Mouse (Mus musculus): ENCODE results near the gene Dnah9. TPM values are rescaled to one million over a fixed set of nuclear protein-coding genes. Genes with fewer than 3 reads are reported as not detected.

Gene Dnah9
- polyA plus RNA-seq, 1 experiment: 3.1 TPM

GRCm38 (mm10) chr11:65820877-65821276 lies 347.5 kb downstream of the Dnah9 start:
- TF ChIP-seq CTCF (IDR thresholded peaks at IDR 0.05; ENCODE audit: borderline replicate concordance, extremely low read depth, insufficient read depth, insufficient read length): peak; percentile 88
- TF ChIP-seq POLR2A (IDR thresholded peaks at IDR 0.05; ENCODE audit: borderline replicate concordance, extremely low read depth, insufficient read depth, insufficient read length, poor library complexity, severe bottlenecking): no peak
- peak; percentile 92 for DNase-seq (ENCODE audit: low read depth)

GRCm38 (mm10) chr11:65820280-65820679 lies 348.1 kb downstream of the Dnah9 start:
- TF ChIP-seq CTCF (IDR thresholded peaks at IDR 0.05; ENCODE audit: borderline replicate concordance, extremely low read depth, insufficient read depth, insufficient read length): peak; percentile 65; the same call in 1 of the 2 replicates
- no peak for TF ChIP-seq POLR2A (IDR thresholded peaks at IDR 0.05; ENCODE audit: borderline replicate concordance, extremely low read depth, insufficient read depth, insufficient read length, poor library complexity, severe bottlenecking)

GRCm38 (mm10) chr11:65818193-65818592 lies 350.2 kb downstream of the Dnah9 start:
- no peak for DNase-seq (ENCODE audit: low read depth)
- TF ChIP-seq CTCF (IDR thresholded peaks at IDR 0.05; ENCODE audit: borderline replicate concordance, extremely low read depth, insufficient read depth, insufficient read length): no peak
- no peak for TF ChIP-seq POLR2A (IDR thresholded peaks at IDR 0.05; ENCODE audit: borderline replicate concordance, extremely low read depth, insufficient read depth, insufficient read length, poor library complexity, severe bottlenecking)

More at GRCm38 (mm10) chr11:65820280-65820679, 348.1 kb downstream of the Dnah9 start:
- DNase-seq (ENCODE audit: low read depth): peak; percentile 64

GRCm38 (mm10) chr11:65816237-65816636 lies 352.1 kb downstream of the Dnah9 start:
- TF ChIP-seq CTCF (IDR thresholded peaks at IDR 0.05; ENCODE audit: borderline replicate concordance, extremely low read depth, insufficient read depth, insufficient read length): no peak
- TF ChIP-seq POLR2A (IDR thresholded peaks at IDR 0.05; ENCODE audit: borderline replicate concordance, extremely low read depth, insufficient read depth, insufficient read length, poor library complexity, severe bottlenecking): no peak
- peak; percentile 85 for DNase-seq (ENCODE audit: low read depth)

GRCm38 (mm10) chr11:65814381-65814780 lies 354.0 kb downstream of the Dnah9 start:
- TF ChIP-seq CTCF (IDR thresholded peaks at IDR 0.05; ENCODE audit: borderline replicate concordance, extremely low read depth, insufficient read depth, insufficient read length) (no peak), POLR2A (IDR thresholded peaks at IDR 0.05; ENCODE audit: borderline replicate concordance, extremely low read depth, insufficient read depth, insufficient read length, poor library complexity, severe bottlenecking) (no peak)
- no peak for DNase-seq (ENCODE audit: low read depth)

- no peak for DNase-seq (ENCODE audit: low read depth)
- no peak for TF ChIP-seq CTCF (IDR thresholded peaks at IDR 0.05; ENCODE audit: borderline replicate concordance, extremely low read depth, insufficient read depth, insufficient read length)
- TF ChIP-seq POLR2A (IDR thresholded peaks at IDR 0.05; ENCODE audit: borderline replicate concordance, extremely low read depth, insufficient read depth, insufficient read length, poor library complexity, severe bottlenecking): no peak
Measured at GRCm38 (mm10) chr11:65812088-65812487, 356.3 kb downstream of the Dnah9 start.

GRCm38 (mm10) chr11:65807601-65808000 lies 360.8 kb downstream of the Dnah9 start:
- TF ChIP-seq CTCF (IDR thresholded peaks at IDR 0.05; ENCODE audit: borderline replicate concordance, extremely low read depth, insufficient read depth, insufficient read length): no peak
- no peak for TF ChIP-seq POLR2A (IDR thresholded peaks at IDR 0.05; ENCODE audit: borderline replicate concordance, extremely low read depth, insufficient read depth, insufficient read length, poor library complexity, severe bottlenecking)
- DNase-seq (ENCODE audit: low read depth): no peak

- no peak for TF ChIP-seq CTCF (IDR thresholded peaks at IDR 0.05; ENCODE audit: borderline replicate concordance, extremely low read depth, insufficient read depth, insufficient read length)
- 0 out of 2 replicates have a peak, but pooled peaks have one; percentile 22 for TF ChIP-seq POLR2A (IDR thresholded peaks at IDR 0.05; ENCODE audit: borderline replicate concordance, extremely low read depth, insufficient read depth, insufficient read length, poor library complexity, severe bottlenecking)
- DNase-seq (ENCODE audit: low read depth): peak; percentile 95
Measured at GRCm38 (mm10) chr11:65806909-65807504, 361.3 kb downstream of the Dnah9 start, which contains the start of gene Zkscan6. Gene Zkscan6 (plus strand): TSS chr11:65807175.

- DNase-seq (ENCODE audit: low read depth): no peak
Measured at GRCm38 (mm10) chr11:65806321-65806904, 361.9 kb downstream of the Dnah9 start.

GRCm38 (mm10) chr11:65801899-65802298 lies 366.5 kb downstream of the Dnah9 start:
- TF ChIP-seq POLR2A (IDR thresholded peaks at IDR 0.05; ENCODE audit: borderline replicate concordance, extremely low read depth, insufficient read depth, insufficient read length, poor library complexity, severe bottlenecking) (no peak), CTCF (IDR thresholded peaks at IDR 0.05; ENCODE audit: borderline replicate concordance, extremely low read depth, insufficient read depth, insufficient read length) (no peak)
- DNase-seq (ENCODE audit: low read depth): no peak

More at GRCm38 (mm10) chr11:65806321-65806904, 361.9 kb downstream of the Dnah9 start:
- no peak for TF ChIP-seq POLR2A (IDR thresholded peaks at IDR 0.05; ENCODE audit: borderline replicate concordance, extremely low read depth, insufficient read depth, insufficient read length, poor library complexity, severe bottlenecking)
- TF ChIP-seq CTCF (IDR thresholded peaks at IDR 0.05; ENCODE audit: borderline replicate concordance, extremely low read depth, insufficient read depth, insufficient read length): no peak

- DNase-seq (ENCODE audit: low read depth): no peak
- TF ChIP-seq CTCF (IDR thresholded peaks at IDR 0.05; ENCODE audit: borderline replicate concordance, extremely low read depth, insufficient read depth, insufficient read length) (no peak), POLR2A (IDR thresholded peaks at IDR 0.05; ENCODE audit: borderline replicate concordance, extremely low read depth, insufficient read depth, insufficient read length, poor library complexity, severe bottlenecking) (no peak)
Measured at GRCm38 (mm10) chr11:65795896-65796295, 372.5 kb downstream of the Dnah9 start.
